Mouse (Mus musculus): ENCODE measurements around the gene Dand5. TPM values are rescaled to one million over a fixed set of nuclear protein-coding genes. Genes with fewer than 3 reads are reported as not detected.
"Not testable (repeated sequence)": the region's sequence is repeated elsewhere in the genome, so short reads cannot be mapped to it uniquely, and the experiment has no call there.

Dand5 gene
- total RNA-seq, 1 experiment from 2014 or later: 3.8 TPM

GRCm38 (mm10) chr8:84837149-84837911 lies 14.7 kb upstream of the Dand5 start:
- ATAC-seq (replicated peaks in 1 of 2; ENCODE audit: insufficient read depth in 1 of 2, low FRiP score in 2 of 2, low TSS enrichment in 1 of 2, low read depth in 1 of 2, poor library complexity in 2 of 2, severe bottlenecking in 2 of 2): no peak

DNA sequence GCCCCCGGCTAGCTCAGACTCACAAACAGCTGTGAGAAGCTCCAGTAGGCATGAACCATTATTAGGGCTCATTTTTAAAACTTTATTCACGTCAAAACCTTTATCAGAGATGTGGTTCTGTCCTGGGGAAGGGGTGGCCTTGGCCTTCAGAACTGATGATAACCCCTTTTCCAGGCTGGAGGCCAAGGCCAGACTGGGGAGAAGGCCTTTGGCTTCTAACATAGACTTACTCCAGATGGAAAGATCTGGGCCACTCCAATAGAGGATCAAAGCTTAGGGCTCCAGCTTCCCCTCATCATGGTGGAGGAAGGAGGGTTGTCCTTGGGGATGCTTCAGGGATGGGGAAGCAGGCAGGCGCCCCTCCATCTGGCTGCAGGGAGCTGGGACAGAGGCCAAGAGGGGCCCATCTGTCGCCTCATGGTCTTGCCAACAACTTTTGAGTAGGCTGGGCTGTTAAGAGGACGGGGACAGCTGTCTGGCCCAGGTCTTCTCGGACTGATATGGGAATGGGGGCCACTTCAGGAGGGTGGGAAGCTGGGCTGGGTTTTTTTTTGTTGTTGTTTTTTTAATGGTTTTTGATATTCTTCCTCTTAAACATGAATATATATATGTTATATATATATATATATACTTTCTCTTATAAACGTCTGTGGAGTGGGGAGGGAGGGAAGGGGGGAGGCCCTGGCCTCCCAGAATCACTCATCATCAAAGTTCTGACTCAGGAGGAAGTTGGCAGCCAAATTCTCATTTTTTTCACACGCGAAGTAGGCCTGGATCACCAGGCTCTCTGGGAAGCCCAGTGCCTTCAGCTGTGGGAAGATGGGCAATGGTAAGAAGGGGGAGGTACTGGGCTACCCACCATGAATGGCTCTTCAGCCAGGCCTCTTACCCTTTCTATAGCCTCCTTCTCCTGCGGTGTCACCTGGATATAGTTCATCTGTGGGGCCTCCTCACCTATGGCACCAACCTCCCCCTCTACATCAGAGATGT lies 12.5 kb upstream of the Dand5 start:
- ATAC-seq (replicated peaks in 1 of 2; ENCODE audit: insufficient read depth in 1 of 2, low FRiP score in 2 of 2, low TSS enrichment in 1 of 2, low read depth in 1 of 2, poor library complexity in 2 of 2, severe bottlenecking in 2 of 2): no peak

GRCm38 (mm10) chr8:84834002-84834865 lies 11.6 kb upstream of the Dand5 start:
- no peak for ATAC-seq (replicated peaks in 1 of 2; ENCODE audit: insufficient read depth in 1 of 2, low FRiP score in 2 of 2, low TSS enrichment in 1 of 2, low read depth in 1 of 2, poor library complexity in 2 of 2, severe bottlenecking in 2 of 2)

GRCm38 (mm10) chr8:84832759-84833742 lies 10.4 kb upstream of the Dand5 start:
- ATAC-seq (replicated peaks in 1 of 2; ENCODE audit: insufficient read depth in 1 of 2, low FRiP score in 2 of 2, low TSS enrichment in 1 of 2, low read depth in 1 of 2, poor library complexity in 2 of 2, severe bottlenecking in 2 of 2): no peak

DNA sequence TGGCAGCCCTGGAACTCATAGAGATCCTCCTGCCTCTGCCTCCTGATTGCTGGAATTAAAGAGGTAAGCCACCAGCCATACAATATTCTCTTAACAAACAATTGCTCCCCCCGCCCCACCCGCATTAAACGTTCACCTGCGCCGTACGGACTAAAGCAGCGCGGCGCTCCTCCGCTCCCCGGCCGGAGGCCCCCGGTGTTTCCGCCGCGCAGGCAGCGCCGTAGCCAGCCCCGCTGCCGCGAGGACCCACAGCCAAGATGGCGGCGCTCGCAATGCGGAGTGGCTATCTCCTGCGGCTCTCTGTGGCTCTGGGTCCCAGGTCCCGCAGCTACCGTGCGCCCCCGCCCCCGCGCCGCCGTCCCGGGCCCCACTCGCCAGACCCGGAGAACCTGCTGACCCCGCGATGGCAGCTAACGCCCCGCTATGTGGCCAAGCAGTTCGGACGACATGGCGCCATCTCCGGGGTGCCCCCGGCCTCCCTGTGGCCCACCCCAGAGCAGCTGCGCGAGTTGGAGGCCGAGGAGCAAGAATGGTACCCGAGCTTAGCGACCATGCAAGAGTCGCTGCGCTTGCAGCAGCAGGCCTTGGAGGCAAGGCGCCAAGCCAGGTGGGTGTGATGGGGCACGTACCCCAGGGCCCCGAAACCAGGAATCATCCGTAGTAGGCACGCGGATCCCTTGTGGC lies 9.6 kb upstream of the Dand5 start:
- peak; percentile 70 to 73 for ATAC-seq (replicated peaks in 1 of 2; ENCODE audit: insufficient read depth in 1 of 2, low FRiP score in 2 of 2, low TSS enrichment in 1 of 2, low read depth in 1 of 2, poor library complexity in 2 of 2, severe bottlenecking in 2 of 2)

- peak; percentile 56 to 79; a peak in 3 of 4 replicates for ATAC-seq (replicated peaks in 1 of 2; ENCODE audit: insufficient read depth in 1 of 2, low FRiP score in 2 of 2, low TSS enrichment in 1 of 2, low read depth in 1 of 2, poor library complexity in 2 of 2, severe bottlenecking in 2 of 2)
Observed at GRCm38 (mm10) chr8:84831490-84831889, 8.9 kb upstream of the Dand5 start, which contains the start of gene Gadd45gip1. Gene Gadd45gip1, plus strand, starts transcription at chr8:84831522.

- ATAC-seq (replicated peaks in 1 of 2; ENCODE audit: insufficient read depth in 1 of 2, low FRiP score in 2 of 2, low TSS enrichment in 1 of 2, low read depth in 1 of 2, poor library complexity in 2 of 2, severe bottlenecking in 2 of 2): not testable (repeated sequence)
Observed at GRCm38 (mm10) chr8:84826518-84826917, 3.9 kb upstream of the Dand5 start.

- peak; percentile 42 to 60; a peak in 3 of 4 replicates for ATAC-seq (replicated peaks in 1 of 2; ENCODE audit: insufficient read depth in 1 of 2, low FRiP score in 2 of 2, low TSS enrichment in 1 of 2, low read depth in 1 of 2, poor library complexity in 2 of 2, severe bottlenecking in 2 of 2)
Observed at GRCm38 (mm10) chr8:84825636-84826035, 3.0 kb upstream of the Dand5 start.

DNA sequence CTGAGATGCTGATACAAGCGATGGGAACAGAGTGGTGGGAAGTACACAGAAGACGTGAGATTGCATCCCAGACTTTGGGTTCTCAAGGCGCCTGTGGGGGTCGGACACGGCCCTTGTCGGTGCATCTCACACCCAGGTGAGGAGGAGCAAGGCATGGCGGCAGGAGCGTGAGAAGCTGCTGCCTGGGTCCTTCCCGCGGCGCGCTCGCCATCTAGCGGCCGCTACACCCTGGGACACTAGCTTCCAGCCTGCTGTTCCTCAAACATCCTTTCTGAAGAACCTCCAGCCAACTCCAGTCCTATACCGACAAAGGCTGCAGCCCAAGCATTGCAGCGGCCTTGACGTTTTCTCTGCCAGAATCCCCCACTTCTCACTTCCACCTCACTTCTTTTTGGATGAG lies 1.0 kb upstream of the Dand5 start:
- peak; percentile 71 to 83 for ATAC-seq (replicated peaks in 1 of 2; ENCODE audit: insufficient read depth in 1 of 2, low FRiP score in 2 of 2, low TSS enrichment in 1 of 2, low read depth in 1 of 2, poor library complexity in 2 of 2, severe bottlenecking in 2 of 2)

DNA sequence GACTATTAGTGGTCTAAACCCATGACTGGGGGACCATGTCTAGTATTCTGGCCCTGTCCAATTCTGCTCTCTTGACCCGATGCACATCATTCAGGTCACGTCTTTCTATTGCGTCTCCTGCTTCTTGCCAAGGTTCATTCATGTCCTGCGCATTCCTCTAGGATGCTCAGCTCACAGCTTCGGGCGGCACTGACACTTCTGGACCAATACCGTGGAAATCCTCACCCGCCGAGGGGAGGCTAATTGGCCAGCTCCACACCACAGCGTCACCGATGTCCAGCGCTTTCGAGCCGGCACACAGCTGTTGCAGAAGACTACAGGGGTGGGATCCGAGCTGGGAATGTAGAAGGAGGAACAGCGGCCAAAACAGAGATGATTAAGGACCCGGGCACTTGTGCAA lies 6.5 kb downstream of the Dand5 start:
- no peak for ATAC-seq (replicated peaks in 1 of 2; ENCODE audit: insufficient read depth in 1 of 2, low FRiP score in 2 of 2, low TSS enrichment in 1 of 2, low read depth in 1 of 2, poor library complexity in 2 of 2, severe bottlenecking in 2 of 2)

DNA sequence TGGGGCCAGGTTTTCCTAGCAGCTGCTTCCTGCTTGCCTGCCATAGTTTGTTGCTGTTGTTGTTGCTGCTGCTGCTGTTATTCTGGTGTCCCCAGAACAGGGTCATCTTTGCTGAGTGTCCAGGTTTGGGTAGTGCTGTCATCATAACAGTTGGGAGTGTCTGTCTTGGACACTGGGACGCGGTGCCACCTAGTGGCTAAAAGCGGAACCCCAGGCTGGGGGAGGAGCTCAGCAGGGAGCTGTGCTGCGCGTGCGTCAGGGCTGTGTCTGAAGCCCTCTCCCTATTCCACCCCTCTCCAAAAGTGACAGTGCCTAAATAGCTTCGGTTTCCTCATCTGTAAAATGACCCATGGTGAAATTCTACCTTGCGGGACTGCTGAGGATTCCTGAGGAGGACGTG lies 7.1 kb downstream of the Dand5 start:
- peak; percentile 87 to 89 for ATAC-seq (replicated peaks in 1 of 2; ENCODE audit: insufficient read depth in 1 of 2, low FRiP score in 2 of 2, low TSS enrichment in 1 of 2, low read depth in 1 of 2, poor library complexity in 2 of 2, severe bottlenecking in 2 of 2)

GRCm38 (mm10) chr8:84814555-84815441 lies 7.8 kb downstream of the Dand5 start:
- no peak for ATAC-seq (replicated peaks in 1 of 2; ENCODE audit: insufficient read depth in 1 of 2, low FRiP score in 2 of 2, low TSS enrichment in 1 of 2, low read depth in 1 of 2, poor library complexity in 2 of 2, severe bottlenecking in 2 of 2)

DNA sequence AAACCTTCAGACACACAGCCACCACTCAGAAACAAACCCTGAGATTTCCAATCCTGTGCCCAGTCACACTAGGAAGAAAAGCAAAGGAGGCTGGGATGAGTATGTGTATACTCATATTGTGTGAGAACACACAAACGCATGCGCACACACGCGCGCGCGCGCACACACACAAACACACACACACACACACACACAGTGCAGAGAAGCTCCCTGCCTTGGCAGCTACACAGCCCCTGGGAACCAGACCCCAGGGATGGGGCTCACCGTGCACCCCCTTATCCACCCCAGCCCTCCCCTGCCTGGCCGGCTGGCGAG lies 8.4 kb downstream of the Dand5 start:
- ATAC-seq (replicated peaks in 1 of 2; ENCODE audit: insufficient read depth in 1 of 2, low FRiP score in 2 of 2, low TSS enrichment in 1 of 2, low read depth in 1 of 2, poor library complexity in 2 of 2, severe bottlenecking in 2 of 2): no peak

GRCm38 (mm10) chr8:84813830-84814229 lies 8.8 kb downstream of the Dand5 start:
- ATAC-seq (replicated peaks in 1 of 2; ENCODE audit: insufficient read depth in 1 of 2, low FRiP score in 2 of 2, low TSS enrichment in 1 of 2, low read depth in 1 of 2, poor library complexity in 2 of 2, severe bottlenecking in 2 of 2): no peak

DNA sequence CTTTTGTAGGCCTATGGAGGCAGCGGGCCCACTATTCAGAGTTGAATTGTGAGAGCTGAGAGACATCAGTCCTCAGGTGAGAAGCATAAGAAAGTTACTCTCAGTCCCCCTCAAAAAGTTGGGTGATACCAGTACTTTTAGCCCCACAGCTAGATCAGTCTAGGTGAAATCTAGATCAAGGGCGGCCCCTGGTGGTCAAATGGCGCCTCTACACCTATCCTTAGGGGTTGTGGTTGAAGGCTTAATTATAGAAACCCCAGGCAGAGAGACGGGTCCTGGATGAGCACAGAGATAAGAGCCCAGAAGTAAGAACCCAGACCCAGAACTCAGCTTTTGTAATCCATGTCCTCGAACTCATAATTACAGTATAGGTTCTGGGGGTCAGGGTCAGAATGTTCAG lies 9.6 kb downstream of the Dand5 start:
- peak; percentile 62 to 68; a peak in 3 of 4 replicates for ATAC-seq (replicated peaks in 1 of 2; ENCODE audit: insufficient read depth in 1 of 2, low FRiP score in 2 of 2, low TSS enrichment in 1 of 2, low read depth in 1 of 2, poor library complexity in 2 of 2, severe bottlenecking in 2 of 2)

Measured in hematopoietic stem cell, adult 5-6 weeks (primary cell).